Mouse (Mus musculus): ENCODE measurements at regions not wholly inside any gene's neighbourhood (a gene's known extent, or its start where the extent isn't known, plus 50 kb on each side); places are given as distances from the start of the nearest gene placed in this dataset.

- no peak overlapping the region for H3K4me2 ChIP-seq (ENCODE audit: low read depth, low read length)
- 84% methylated on average over 2 of the region's 2 CpGs for WGBS
- H3K9ac ChIP-seq (ENCODE audit: low read length) = no peak overlapping the region
- no peaks in the 10 kb centered on the region for H3K27me3 ChIP-seq (ENCODE audit: control insufficient read depth, insufficient read depth, low read length)
- no peak for ATAC-seq (replicated peaks; ENCODE audit: extremely low read depth, insufficient read depth, low FRiP score)
- H3K4me3 ChIP-seq (ENCODE audit: low read length) = no peak overlapping the region
- no peaks in the 10 kb centered on the region for H3K36me3 ChIP-seq (ENCODE audit: control insufficient read depth, insufficient read depth)
- H3K27ac ChIP-seq (ENCODE audit: low read length) = no peak overlapping the region
- no peaks in the 10 kb centered on the region for H3K4me1 ChIP-seq (ENCODE audit: control insufficient read depth, insufficient read depth, low read length)
- 0 out of 2 replicates have a peak, but pooled peaks cover 4% of the 10 kb centered on the region for H3K9me3 ChIP-seq (replicated peaks; ENCODE audit: control insufficient read depth, low read length)
These were observed 90.2 kb upstream of the Prep start for GRCm38 (mm10) chr10:44976815-44977214.

- WGBS = 61% methylated on average over 2 of the region's 2 CpGs
- Histone ChIP-seq H3K4me1 (ENCODE audit: control insufficient read depth, insufficient read depth, low read length) (no peaks in the 10 kb centered on the region), H3K27ac (ENCODE audit: low read length) (no peak overlapping the region)
These were observed 95.1 kb upstream of the Prep start for GRCm38 (mm10) chr10:44971911-44972310.

GRCm38 (mm10) chr10:44959968-44960367 is 107.0 kb upstream of the Prep start:
- H3K4me1 ChIP-seq (ENCODE audit: control insufficient read depth, insufficient read depth, low read length) = no peaks in the 10 kb centered on the region
- WGBS = 84% methylated on average over 3 of the region's 3 CpGs
- H3K36me3 ChIP-seq (ENCODE audit: control insufficient read depth, insufficient read depth) = no peaks in the 10 kb centered on the region
- H3K27me3 ChIP-seq (ENCODE audit: control insufficient read depth, insufficient read depth, low read length) = no peaks in the 10 kb centered on the region
- no peak overlapping the region for H3K4me2 ChIP-seq (ENCODE audit: low read depth, low read length)
- H3K4me3 ChIP-seq (ENCODE audit: low read length) = no peak overlapping the region
- ATAC-seq (replicated peaks; ENCODE audit: extremely low read depth, insufficient read depth, low FRiP score) = no peak
- no peak overlapping the region for H3K9ac ChIP-seq (ENCODE audit: low read length)
- no peak overlapping the region for H3K27ac ChIP-seq (ENCODE audit: low read length)
- H3K9me3 ChIP-seq (replicated peaks; ENCODE audit: control insufficient read depth, low read length) = no peaks in the 10 kb centered on the region

More at GRCm38 (mm10) chr10:44971911-44972310, 95.1 kb upstream of the Prep start:
- H3K9me3 ChIP-seq (replicated peaks; ENCODE audit: control insufficient read depth, low read length) = no peaks in the 10 kb centered on the region
- no peak for ATAC-seq (replicated peaks; ENCODE audit: extremely low read depth, insufficient read depth, low FRiP score)
- H3K36me3 ChIP-seq (ENCODE audit: control insufficient read depth, insufficient read depth) = no peaks in the 10 kb centered on the region
- no peak overlapping the region for H3K4me3 ChIP-seq (ENCODE audit: low read length)
- H3K4me2 ChIP-seq (ENCODE audit: low read depth, low read length) = no peak overlapping the region
- no peaks in the 10 kb centered on the region for H3K27me3 ChIP-seq (ENCODE audit: control insufficient read depth, insufficient read depth, low read length)
- no peak overlapping the region for H3K9ac ChIP-seq (ENCODE audit: low read length)

- Histone ChIP-seq H3K27ac (ENCODE audit: low read length) (no peak overlapping the region), H3K4me1 (ENCODE audit: control insufficient read depth, insufficient read depth, low read length) (no peaks in the 10 kb centered on the region), H3K4me3 (ENCODE audit: low read length) (no peak overlapping the region), H3K36me3 (ENCODE audit: control insufficient read depth, insufficient read depth) (no peaks in the 10 kb centered on the region), H3K9ac (ENCODE audit: low read length) (no peak overlapping the region), H3K4me2 (ENCODE audit: low read depth, low read length) (no peak overlapping the region), H3K27me3 (ENCODE audit: control insufficient read depth, insufficient read depth, low read length) (no peaks in the 10 kb centered on the region), H3K9me3 (replicated peaks; ENCODE audit: control insufficient read depth, low read length) (no peaks in the 10 kb centered on the region)
- WGBS = 44% methylated on average over 1 of the region's 1 CpGs
- no peak for ATAC-seq (replicated peaks; ENCODE audit: extremely low read depth, insufficient read depth, low FRiP score)
These were observed 121.7 kb upstream of the Prep start for GRCm38 (mm10) chr10:44945205-44945725.

GRCm38 (mm10) chr10:44939403-44939802 is 127.6 kb upstream of the Prep start:
- Histone ChIP-seq H3K4me2 (ENCODE audit: low read depth, low read length) (no peak overlapping the region), H3K36me3 (ENCODE audit: control insufficient read depth, insufficient read depth) (no peaks in the 10 kb centered on the region), H3K27me3 (ENCODE audit: control insufficient read depth, insufficient read depth, low read length) (0 out of 2 replicates have a peak, but pooled peaks cover 5% of the 10 kb centered on the region), H3K4me3 (ENCODE audit: low read length) (no peak overlapping the region), H3K9me3 (replicated peaks; ENCODE audit: control insufficient read depth, low read length) (no peaks in the 10 kb centered on the region), H3K27ac (ENCODE audit: low read length) (no peak overlapping the region), H3K4me1 (ENCODE audit: control insufficient read depth, insufficient read depth, low read length) (no peaks in the 10 kb centered on the region), H3K9ac (ENCODE audit: low read length) (no peak overlapping the region)
- WGBS = 59% methylated on average over 1 of the region's 1 CpGs
- ATAC-seq (replicated peaks; ENCODE audit: extremely low read depth, insufficient read depth, low FRiP score) = no peak

GRCm38 (mm10) chr10:44936976-44937500 is 130.0 kb upstream of the Prep start:
- Histone ChIP-seq H3K4me3 (ENCODE audit: low read length) (no peak overlapping the region), H3K27ac (ENCODE audit: low read length) (no peak overlapping the region), H3K9ac (ENCODE audit: low read length) (no peak overlapping the region), H3K27me3 (ENCODE audit: control insufficient read depth, insufficient read depth, low read length) (0 out of 2 replicates have a peak, but pooled peaks cover 5% of the 10 kb centered on the region), H3K36me3 (ENCODE audit: control insufficient read depth, insufficient read depth) (no peaks in the 10 kb centered on the region), H3K4me1 (ENCODE audit: control insufficient read depth, insufficient read depth, low read length) (no peaks in the 10 kb centered on the region), H3K4me2 (ENCODE audit: low read depth, low read length) (no peak overlapping the region), H3K9me3 (replicated peaks; ENCODE audit: control insufficient read depth, low read length) (no peaks in the 10 kb centered on the region)
- ATAC-seq (replicated peaks; ENCODE audit: extremely low read depth, insufficient read depth, low FRiP score) = no peak
- WGBS = 82% methylated on average over 5 of the region's 5 CpGs

- ATAC-seq (replicated peaks; ENCODE audit: extremely low read depth, insufficient read depth, low FRiP score) = no peak
- 88% methylated on average over 2 of the region's 2 CpGs for WGBS
- Histone ChIP-seq H3K4me3 (ENCODE audit: low read length) (no peak overlapping the region), H3K4me1 (ENCODE audit: control insufficient read depth, insufficient read depth, low read length) (no peaks in the 10 kb centered on the region), H3K27ac (ENCODE audit: low read length) (no peak overlapping the region), H3K36me3 (ENCODE audit: control insufficient read depth, insufficient read depth) (no peaks in the 10 kb centered on the region), H3K27me3 (ENCODE audit: control insufficient read depth, insufficient read depth, low read length) (no peaks in the 10 kb centered on the region), H3K9me3 (replicated peaks; ENCODE audit: control insufficient read depth, low read length) (no peaks in the 10 kb centered on the region), H3K9ac (ENCODE audit: low read length) (no peak overlapping the region), H3K4me2 (ENCODE audit: low read depth, low read length) (no peak overlapping the region)
These were observed 136.2 kb upstream of the Prep start for GRCm38 (mm10) chr10:44930796-44931195.

GRCm38 (mm10) chr10:44913751-44914388 is 153.1 kb upstream of the Prep start:
- Histone ChIP-seq H3K36me3 (ENCODE audit: control insufficient read depth, insufficient read depth) (no peaks in the 10 kb centered on the region), H3K9ac (ENCODE audit: low read length) (no peak overlapping the region), H3K4me1 (ENCODE audit: control insufficient read depth, insufficient read depth, low read length) (no peaks in the 10 kb centered on the region), H3K4me3 (ENCODE audit: low read length) (no peak overlapping the region), H3K9me3 (replicated peaks; ENCODE audit: control insufficient read depth, low read length) (no peaks in the 10 kb centered on the region), H3K4me2 (ENCODE audit: low read depth, low read length) (no peak overlapping the region), H3K27me3 (ENCODE audit: control insufficient read depth, insufficient read depth, low read length) (no peaks in the 10 kb centered on the region), H3K27ac (ENCODE audit: low read length) (no peak overlapping the region)
- WGBS = 72% methylated on average over 8 of the region's 8 CpGs
- no peak for ATAC-seq (replicated peaks; ENCODE audit: extremely low read depth, insufficient read depth, low FRiP score)

GRCm38 (mm10) chr10:44904520-44904919 is 162.5 kb upstream of the Prep start:
- Histone ChIP-seq H3K4me1 (ENCODE audit: control insufficient read depth, insufficient read depth, low read length) (no peaks in the 10 kb centered on the region), H3K27me3 (ENCODE audit: control insufficient read depth, insufficient read depth, low read length) (no peaks in the 10 kb centered on the region), H3K9me3 (replicated peaks; ENCODE audit: control insufficient read depth, low read length) (0 out of 2 replicates have a peak, but pooled peaks cover 4% of the 10 kb centered on the region), H3K36me3 (ENCODE audit: control insufficient read depth, insufficient read depth) (no peaks in the 10 kb centered on the region), H3K9ac (ENCODE audit: low read length) (no peak overlapping the region), H3K4me3 (ENCODE audit: low read length) (no peak overlapping the region), H3K27ac (ENCODE audit: low read length) (no peak overlapping the region), H3K4me2 (ENCODE audit: low read depth, low read length) (no peak overlapping the region)
- WGBS = 86% methylated on average over 4 of the region's 4 CpGs
- ATAC-seq (replicated peaks; ENCODE audit: extremely low read depth, insufficient read depth, low FRiP score) = no peak
